Mouse (Mus musculus): Measurements from ENCODE around the gene 1700013G24Rik.
A peak's percentile ranks its signal among the peaks of the same experiment; 100 is the strongest.
"Not testable (repeated sequence)": the region's sequence is repeated elsewhere in the genome, so short reads cannot be mapped to it uniquely, and the experiment has no call there.

The 1700013G24Rik gene

GRCm38 (mm10) chr4:137453234-137453767 is at the start of gene 1700013G24Rik:
Gene 1700013G24Rik, plus strand, starts transcription at chr4:137453284.
- no peak for DNase-seq (ENCODE audit: low spot score in 2 of 2)

GRCm38 (mm10) chr4:137405571-137405970 is 47.5 kb upstream of the 1700013G24Rik start:
- no peak for DNase-seq (ENCODE audit: low spot score in 2 of 2)

- DNase-seq (ENCODE audit: low spot score in 2 of 2) = no peak
Observed at GRCm38 (mm10) chr4:137409691-137410090, 43.4 kb upstream of the 1700013G24Rik start, which contains the start of gene Cela3a. Gene Cela3a, minus strand, starts transcription at chr4:137409791.

- DNase-seq (ENCODE audit: low spot score in 2 of 2) = not testable (repeated sequence)
Observed at GRCm38 (mm10) chr4:137412185-137412709, 40.8 kb upstream of the 1700013G24Rik start.

- no peak for DNase-seq (ENCODE audit: low spot score in 2 of 2)
Observed at GRCm38 (mm10) chr4:137414936-137415335, 38.1 kb upstream of the 1700013G24Rik start.

- DNase-seq (ENCODE audit: low spot score in 2 of 2) = no peak
Observed at GRCm38 (mm10) chr4:137417712-137418564, 35.1 kb upstream of the 1700013G24Rik start.

GRCm38 (mm10) chr4:137430502-137430901 is 22.6 kb upstream of the 1700013G24Rik start, which contains the start of gene Cela3b:
Gene Cela3b, minus strand, starts transcription at chr4:137430540.
- DNase-seq (ENCODE audit: low spot score in 2 of 2) = no peak

GRCm38 (mm10) chr4:137432700-137433550 is 20.2 kb upstream of the 1700013G24Rik start:
- DNase-seq (ENCODE audit: low spot score in 2 of 2) = not testable (repeated sequence)

GRCm38 (mm10) chr4:137436979-137437669 is 16.0 kb upstream of the 1700013G24Rik start:
- DNase-seq (ENCODE audit: low spot score in 2 of 2) = no peak

GRCm38 (mm10) chr4:137438842-137439241 is 14.2 kb upstream of the 1700013G24Rik start:
- DNase-seq (ENCODE audit: low spot score in 2 of 2) = no peak

GRCm38 (mm10) chr4:137441332-137441731 is 11.8 kb upstream of the 1700013G24Rik start:
- DNase-seq (ENCODE audit: low spot score in 2 of 2) = no peak

- peak in 1 of 2 experiments; percentile 62 for DNase-seq (ENCODE audit: low spot score in 2 of 2)
Observed at GRCm38 (mm10) chr4:137443625-137444024, 9.5 kb upstream of the 1700013G24Rik start.

GRCm38 (mm10) chr4:137445881-137446280 is 7.2 kb upstream of the 1700013G24Rik start:
- DNase-seq (ENCODE audit: low spot score in 2 of 2) = no peak

- no peak for DNase-seq (ENCODE audit: low spot score in 2 of 2)
Observed at GRCm38 (mm10) chr4:137447363-137448196, 5.5 kb upstream of the 1700013G24Rik start.

- no peak for DNase-seq (ENCODE audit: low spot score in 2 of 2)
Observed at GRCm38 (mm10) chr4:137448197-137448596, 4.9 kb upstream of the 1700013G24Rik start.

GRCm38 (mm10) chr4:137448641-137449040 is 4.4 kb upstream of the 1700013G24Rik start:
- no peak for DNase-seq (ENCODE audit: low spot score in 2 of 2)

- no peak for DNase-seq (ENCODE audit: low spot score in 2 of 2)
Observed at GRCm38 (mm10) chr4:137449132-137449531, 4.0 kb upstream of the 1700013G24Rik start.

GRCm38 (mm10) chr4:137449715-137450114 is 3.4 kb upstream of the 1700013G24Rik start:
- DNase-seq (ENCODE audit: low spot score in 2 of 2) = no peak

- no peak for DNase-seq (ENCODE audit: low spot score in 2 of 2)
Observed at GRCm38 (mm10) chr4:137452190-137452589, 894 bp upstream of the 1700013G24Rik start.

- no peak for DNase-seq (ENCODE audit: low spot score in 2 of 2)
Observed at GRCm38 (mm10) chr4:137454582-137454981, 1.5 kb downstream of the 1700013G24Rik start.
